Mouse (Mus musculus) liver, adult 2 months (tissue): ENCODE data around the gene Syne3.

Experiments
- CTCF ChIP-seq: fragments of 200-500 bp; IDR thresholded peaks from 2 replicates; pipeline ENCODE4 v1.5.1; 2011; ENCODE audit warnings: low read depth, low read length, control low read depth
- POLR2A ChIP-seq: fragments of 200-500 bp; IDR thresholded peaks from 2 replicates; pipeline ENCODE4 v1.6.1; 2011; ENCODE audit warnings: low read length, control low read depth; ENCODE audit not compliant: insufficient read depth; ENCODE audit errors: extremely low read depth

GRCm38 (mm10) chr12:105027323-105027991, 17.8 kb upstream of the Syne3 start:
- TF ChIP-seq CTCF (peak; percentile 94), POLR2A (no peak)
